Mouse (Mus musculus) midbrain, embryonic 12.5 days (tissue): ENCODE data around the gene Ina. TPM values are rescaled to one million over a fixed set of nuclear protein-coding genes. Genes with fewer than 3 reads are reported as not detected.

ENCODE experiments used
- ATAC-seq: fragments of 200-750 bp; cut with Nextera tagmentation; 2 replicates; pipeline ENCODE4 v1.8.0; 2017; ENCODE audit warnings: low read depth, moderate TSS enrichment, moderate library complexity; ENCODE audit not compliant: low FRiP score
- H3K27ac ChIP-seq: fragments of 300-500 bp; sonication (generic); replicated peaks from 2 replicates; pipeline ENCODE4 v1.5.1; 2016; ENCODE audit warnings: mild to moderate bottlenecking
- H3K27me3 ChIP-seq: fragments of 300-500 bp; sonication (generic); 2 replicates; pipeline ENCODE4 v1.6.1; 2016; ENCODE audit warnings: mild to moderate bottlenecking
- H3K36me3 ChIP-seq: fragments of 300-500 bp; sonication (generic); 2 replicates; pipeline ENCODE4 v1.6.1; 2016
- H3K4me1 ChIP-seq: fragments of 300-500 bp; sonication (generic); 2 replicates; pipeline ENCODE4 v1.6.1; 2016
- H3K4me2 ChIP-seq: fragments of 300-500 bp; sonication (generic); replicated peaks from 2 replicates; pipeline ENCODE4 v1.6.1; 2016; ENCODE audit warnings: mild to moderate bottlenecking, moderate library complexity
- H3K4me3 ChIP-seq: fragments of 300-500 bp; sonication (generic); 2 replicates; pipeline ENCODE4 v1.5.1; 2016; ENCODE audit warnings: mild to moderate bottlenecking
- H3K9ac ChIP-seq: fragments of 300-500 bp; sonication (generic); replicated peaks from 2 replicates; pipeline ENCODE4 v1.6.1; 2016; ENCODE audit warnings: mild to moderate bottlenecking, moderate library complexity
- H3K9me3 ChIP-seq: fragments of 300-500 bp; sonication (generic); 2 replicates; pipeline ENCODE4 v1.6.1; 2016; ENCODE audit warnings: mild to moderate bottlenecking
- WGBS: fragments of 180-500 bp; shearing (Covaris S2); methylation state at CpG from one replicate; pipeline ENCODE4 v1.1.7; 2016; 5-methylcytosine and 5-hydroxymethylcytosine counted together
- polyA plus RNA-seq: library from polyadenylated mRNA; unstranded; fragments of >200 nt; fragmentation: Nextera tagmentation; extraction: Ambion mirVana; gene quantifications from 2 replicates; pipeline ENCODE4 v1.2.1, GENCODE M21; 2016

Ina gene
- polyA plus RNA-seq, 1 experiment from 2014 or later: 368 TPM

DNA sequence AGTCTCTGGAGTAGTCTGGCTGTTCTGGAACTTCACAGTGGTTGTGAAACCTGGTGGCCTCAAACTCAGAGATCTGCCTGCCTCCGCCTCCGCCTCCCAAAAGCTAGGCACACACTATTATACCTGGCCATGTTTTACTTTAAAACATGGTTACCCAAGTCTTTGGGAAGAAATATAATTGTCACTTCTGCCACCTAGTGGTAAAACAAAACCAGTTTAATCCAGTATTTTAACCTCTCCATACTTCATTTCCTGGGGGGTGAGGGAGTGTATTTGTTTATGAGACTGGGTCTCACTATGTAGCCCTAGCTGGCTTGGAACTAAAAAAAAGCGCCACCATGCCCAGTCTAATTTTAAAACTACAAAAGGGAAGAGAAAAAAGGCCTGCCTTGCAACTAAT, 29.1 kb downstream of the Ina start:
- Histone ChIP-seq H3K9ac (no peak overlapping the region), H3K27me3 (no peaks in the 10 kb centered on the region), H3K4me3 (no peak overlapping the region), H3K36me3 (peaks cover 50% of the 10 kb centered on the region), H3K4me1 (no peaks in the 10 kb centered on the region), H3K27ac (no peak overlapping the region), H3K9me3 (no peaks in the 10 kb centered on the region), H3K4me2 (no peak overlapping the region)
- no peak for ATAC-seq
- WGBS: 92% methylated on average over 3 of the region's 3 CpGs

DNA sequence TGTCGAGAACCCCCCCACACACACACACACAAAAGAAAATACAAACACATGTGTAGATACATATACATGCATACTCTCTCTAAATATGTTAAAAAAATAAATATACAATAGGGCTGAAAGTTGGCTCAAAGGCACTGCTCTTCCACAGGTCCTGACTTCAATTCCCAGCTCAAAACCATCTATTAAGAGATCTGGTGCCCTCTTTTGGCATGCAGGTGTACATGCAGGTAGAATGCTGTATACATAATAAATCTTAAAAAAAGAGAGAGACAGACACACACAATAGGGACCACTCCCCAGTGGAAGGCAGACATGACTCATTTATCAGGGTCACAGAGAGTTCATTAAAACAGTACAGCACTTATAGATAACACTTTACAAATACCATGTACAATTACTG, 31.8 kb downstream of the Ina start:
- Histone ChIP-seq H3K4me1 (peaks cover 18% of the 10 kb centered on the region), H3K9me3 (no peaks in the 10 kb centered on the region), H3K27me3 (no peaks in the 10 kb centered on the region), H3K9ac (no peak overlapping the region), H3K36me3 (peaks cover 27% of the 10 kb centered on the region), H3K4me3 (no peak overlapping the region), H3K27ac (no peak overlapping the region), H3K4me2 (no peak overlapping the region)
- ATAC-seq: no peak
- 100% methylated on average over 1 of the region's 1 CpGs for WGBS

DNA sequence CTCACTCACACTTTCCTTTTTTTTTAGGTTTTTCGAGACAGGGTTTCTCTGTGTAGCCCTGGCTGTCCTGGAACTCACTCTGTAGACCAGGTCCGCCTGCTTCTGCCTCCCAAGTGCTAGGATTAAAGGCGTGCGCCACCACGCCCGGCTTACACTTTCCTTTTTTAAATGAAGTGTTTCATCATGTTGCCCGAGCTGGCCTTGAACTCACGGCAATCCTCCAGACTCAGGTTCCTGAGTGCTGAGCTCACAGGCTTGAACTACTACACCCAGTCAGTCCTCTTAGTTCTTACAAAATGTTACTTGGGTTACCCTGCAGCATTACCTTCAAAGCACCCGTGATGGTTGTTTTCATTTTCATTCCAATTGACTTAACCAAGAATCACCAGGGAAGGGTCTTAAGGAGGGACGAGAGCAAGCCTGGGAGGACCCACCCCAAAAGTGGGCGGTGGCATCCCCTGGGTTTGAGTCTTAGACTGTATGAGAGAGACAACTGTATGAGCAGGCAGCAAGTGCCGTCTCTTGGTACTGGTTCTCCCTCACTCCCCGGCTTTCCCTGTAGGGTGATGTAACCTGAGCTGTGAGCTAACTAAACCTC, 32.8 kb downstream of the Ina start:
- WGBS: 84% methylated on average over 13 of the region's 13 CpGs
- no peak for ATAC-seq
- Histone ChIP-seq H3K27me3 (no peaks in the 10 kb centered on the region), H3K9ac (no peak overlapping the region), H3K27ac (no peak overlapping the region), H3K9me3 (no peaks in the 10 kb centered on the region), H3K4me1 (peaks cover 18% of the 10 kb centered on the region), H3K4me3 (no peak overlapping the region), H3K36me3 (peaks cover 27% of the 10 kb centered on the region), H3K4me2 (no peak overlapping the region)

DNA sequence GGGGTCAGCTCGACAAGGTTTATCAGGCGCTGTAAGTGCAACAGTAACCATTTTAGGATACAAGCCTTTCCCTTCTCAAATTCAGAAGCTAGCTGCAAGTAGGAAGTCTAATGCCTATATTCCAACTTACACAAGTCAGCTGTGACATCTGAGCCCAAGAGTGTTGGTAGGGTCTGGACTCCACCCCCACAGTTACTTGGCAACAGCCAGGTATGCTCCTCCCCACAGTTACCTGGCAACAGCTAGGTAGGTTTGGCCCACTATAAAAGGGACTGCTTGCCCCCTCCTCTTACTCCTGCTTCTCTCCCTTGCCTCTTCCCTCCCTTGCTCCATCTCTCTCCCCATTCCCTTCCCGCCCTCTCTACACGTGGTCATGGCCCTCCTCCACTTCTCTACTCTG, 34.6 kb downstream of the Ina start:
- Histone ChIP-seq H3K4me3 (peak overlapping the region; percentile 86; the same call in 1 of the 2 replicates), H3K9ac (peak overlapping the region; percentile 90; the same call in 1 of the 2 replicates)
- 71% methylated on average over 4 of the region's 4 CpGs for WGBS

DNA sequence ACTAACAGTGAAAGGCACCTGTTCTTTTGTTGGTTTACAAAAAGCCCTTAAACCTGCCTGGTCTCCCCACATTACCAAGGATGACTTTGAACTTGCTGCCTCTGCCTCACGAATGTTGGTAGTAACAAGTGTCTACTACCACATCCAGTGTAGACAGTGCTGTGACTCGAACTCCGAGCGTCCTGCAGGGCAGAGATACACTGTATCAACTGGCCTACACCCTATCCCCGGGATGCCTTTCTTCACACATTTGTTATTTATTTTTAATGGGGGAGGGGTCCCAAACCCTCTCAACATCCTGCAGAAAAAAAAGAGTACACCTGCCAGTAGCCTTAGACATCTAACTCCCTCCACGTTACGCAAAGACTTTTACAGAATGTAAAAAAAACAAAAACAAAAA, 35.3 kb downstream of the Ina start:
- H3K27me3 ChIP-seq: no peaks in the 10 kb centered on the region
- peaks cover 18% of the 10 kb centered on the region for H3K4me1 ChIP-seq
- peak overlapping the region; percentile 96 for H3K27ac ChIP-seq
- peak overlapping the region; percentile 90 for H3K9ac ChIP-seq
- peak overlapping the region; percentile 86 for H3K4me3 ChIP-seq
- no peaks in the 10 kb centered on the region for H3K9me3 ChIP-seq
- H3K4me2 ChIP-seq: peak overlapping the region; percentile 70
- 11% methylated on average over 7 of the region's 7 CpGs for WGBS
- no peak for ATAC-seq
- peaks cover 24% of the 10 kb centered on the region for H3K36me3 ChIP-seq

More for the DNA sequence above, 34.6 kb downstream of the Ina start:
- H3K4me2 ChIP-seq: peak overlapping the region; percentile 70
- H3K27ac ChIP-seq: no peak overlapping the region
- H3K36me3 ChIP-seq: peaks cover 25% of the 10 kb centered on the region
- no peaks in the 10 kb centered on the region for H3K27me3 ChIP-seq
- H3K9me3 ChIP-seq: no peaks in the 10 kb centered on the region
- ATAC-seq: no peak
- H3K4me1 ChIP-seq: peaks cover 18% of the 10 kb centered on the region

DNA sequence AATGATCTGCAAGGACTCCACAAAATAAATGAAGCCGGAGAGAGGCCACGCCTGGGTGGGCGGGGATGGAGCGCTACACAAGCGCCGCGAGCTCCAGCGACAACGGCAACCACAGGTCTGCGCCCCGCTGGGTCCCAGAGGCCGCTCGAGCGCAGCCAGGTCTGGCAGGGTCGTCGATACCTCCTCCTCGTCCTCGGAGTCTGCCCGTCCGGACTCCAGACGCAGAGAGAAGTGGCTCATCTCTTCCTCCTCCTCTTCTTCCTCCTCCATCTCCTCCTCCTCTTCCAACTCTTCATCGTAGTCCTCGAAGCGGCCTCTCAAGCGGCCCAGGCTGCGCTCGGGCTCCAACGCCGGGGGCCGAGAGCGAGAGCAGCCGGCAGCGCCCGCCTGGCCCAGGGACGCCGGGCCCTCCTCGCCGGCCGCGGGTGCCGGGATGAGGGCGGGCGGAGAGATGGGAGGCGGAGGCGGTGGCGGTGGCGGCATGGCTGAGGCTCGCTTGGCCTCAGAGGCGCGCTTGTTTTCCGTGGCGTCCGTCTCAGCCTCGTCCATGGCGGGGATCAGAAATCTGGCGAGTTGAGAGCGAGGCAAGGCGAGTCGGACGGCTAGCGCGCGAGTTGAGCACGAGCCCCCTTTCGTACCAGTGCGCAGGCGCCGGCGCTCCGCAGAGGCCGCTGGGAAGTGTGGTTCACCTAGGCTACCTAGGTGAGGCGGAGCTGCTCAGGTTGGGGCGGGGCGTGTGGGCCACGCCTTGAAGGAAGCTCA, 36.0 kb downstream of the Ina start, which contains the start of gene Pcgf6:
TSS of gene Pcgf6 (minus strand) at position 636 of the 762 bp plus-strand sequence.
- ATAC-seq: peak; percentile 89
- Histone ChIP-seq H3K27me3 (no peaks in the 10 kb centered on the region), H3K9ac (peak within 1 kb of the TSS; percentile 90), H3K4me2 (peak within 1 kb of the TSS; percentile 70), H3K4me3 (peak within 1 kb of the TSS; percentile 86), H3K36me3 (peaks cover 20% of the 10 kb centered on the region), H3K27ac (peak within 1 kb of the TSS; percentile 96), H3K9me3 (no peaks in the 10 kb centered on the region), H3K4me1 (peaks cover 18% of the 10 kb centered on the region)
- WGBS: under 1% methylated on average over 75 of the region's 75 CpGs

DNA sequence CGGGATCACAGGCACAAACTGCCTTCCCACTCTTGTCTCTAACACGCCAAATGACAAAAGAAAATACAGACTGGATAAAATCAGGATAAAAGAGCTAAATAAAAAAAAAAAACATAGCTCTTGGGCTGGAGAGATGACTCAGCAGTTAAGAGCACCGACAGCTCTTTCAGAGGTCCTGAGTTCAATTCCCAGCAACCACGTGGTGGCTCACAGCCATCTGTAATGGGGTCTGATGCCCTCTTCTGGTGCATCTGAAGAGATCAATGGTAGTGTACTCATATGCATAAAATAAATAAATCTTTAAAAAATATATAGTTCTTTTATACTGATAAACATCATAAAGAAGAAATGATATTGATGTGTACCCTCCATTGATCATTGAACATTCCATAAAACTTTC, 38.4 kb downstream of the Ina start:
- H3K9me3 ChIP-seq: no peaks in the 10 kb centered on the region
- H3K4me2 ChIP-seq: no peak overlapping the region
- H3K27me3 ChIP-seq: no peaks in the 10 kb centered on the region
- H3K4me1 ChIP-seq: peaks cover 18% of the 10 kb centered on the region
- ATAC-seq: no peak
- WGBS: 82% methylated on average over 4 of the region's 4 CpGs
- H3K4me3 ChIP-seq: no peak overlapping the region
- no peaks in the 10 kb centered on the region for H3K36me3 ChIP-seq
- H3K9ac ChIP-seq: no peak overlapping the region
- H3K27ac ChIP-seq: no peak overlapping the region

DNA sequence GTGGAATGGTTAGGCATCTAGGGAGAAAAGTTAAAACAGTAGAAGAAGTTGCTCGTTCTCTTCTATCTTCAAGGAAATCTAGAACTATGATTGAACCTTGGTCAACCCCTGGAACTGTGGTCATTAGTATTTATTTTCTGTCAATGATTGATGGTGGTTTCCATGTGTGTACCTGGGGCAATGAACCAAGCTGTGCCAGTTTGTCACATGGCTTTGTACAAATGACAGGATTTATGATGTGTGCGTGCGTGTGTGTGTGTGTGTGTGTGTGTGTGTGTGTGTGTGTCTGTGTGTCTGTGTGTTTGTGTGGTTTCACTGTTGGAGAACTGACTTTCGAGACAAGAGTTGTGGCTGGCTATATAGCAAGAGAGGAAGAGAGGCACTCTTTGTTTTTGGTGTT, 39.0 kb downstream of the Ina start:
- no peaks in the 10 kb centered on the region for H3K27me3 ChIP-seq
- H3K9me3 ChIP-seq: no peaks in the 10 kb centered on the region
- WGBS: 87% methylated on average over 4 of the region's 4 CpGs
- H3K4me3 ChIP-seq: no peak overlapping the region
- no peaks in the 10 kb centered on the region for H3K36me3 ChIP-seq
- no peak for ATAC-seq
- peaks cover 18% of the 10 kb centered on the region for H3K4me1 ChIP-seq
- H3K27ac ChIP-seq: no peak overlapping the region
- H3K4me2 ChIP-seq: no peak overlapping the region
- H3K9ac ChIP-seq: no peak overlapping the region

DNA sequence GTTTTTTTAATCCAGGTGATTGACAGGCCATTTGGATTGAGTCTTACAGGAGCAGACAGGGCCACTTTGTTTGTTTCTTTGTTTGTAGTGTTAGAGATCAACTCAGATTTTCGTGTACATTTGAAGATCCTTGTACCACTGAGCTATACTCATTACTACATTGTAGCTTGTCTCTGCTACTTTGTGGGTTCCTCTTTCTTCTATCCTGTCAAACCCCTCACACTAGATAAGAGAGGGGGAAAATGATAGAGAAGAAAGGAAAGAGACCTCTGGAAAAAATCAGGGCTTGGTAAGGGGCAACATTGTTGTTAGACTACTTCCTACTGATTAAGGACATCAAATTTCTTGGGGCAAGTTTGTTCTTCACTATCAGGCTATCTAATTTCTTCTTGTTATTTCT, 43.2 kb downstream of the Ina start:
- Histone ChIP-seq H3K9me3 (no peaks in the 10 kb centered on the region), H3K4me3 (no peak overlapping the region), H3K9ac (no peak overlapping the region), H3K36me3 (no peaks in the 10 kb centered on the region), H3K27me3 (no peaks in the 10 kb centered on the region), H3K27ac (no peak overlapping the region), H3K4me1 (no peaks in the 10 kb centered on the region), H3K4me2 (no peak overlapping the region)
- 73% methylated on average over 1 of the region's 1 CpGs for WGBS
- ATAC-seq: no peak

DNA sequence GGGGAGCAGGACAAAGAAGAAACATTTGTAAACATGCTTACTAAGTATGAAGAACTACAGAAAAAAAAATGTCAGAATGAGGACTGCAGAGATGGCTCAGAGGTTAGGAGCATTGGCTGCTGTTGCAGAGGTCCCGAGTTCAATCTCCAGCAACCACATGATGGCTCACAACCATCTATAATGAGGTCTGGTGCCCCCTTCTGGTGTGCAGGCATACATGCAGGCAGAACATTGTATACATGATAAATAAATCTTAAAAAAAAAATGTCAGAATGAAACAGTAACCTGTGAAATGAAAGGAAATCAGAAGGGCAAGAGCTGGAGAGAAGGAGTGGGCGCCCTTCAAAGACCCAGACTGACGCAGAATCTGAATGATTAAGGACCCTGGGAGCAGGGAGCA, 51.4 kb downstream of the Ina start:
- 95% methylated on average over 3 of the region's 3 CpGs for WGBS
- no peaks in the 10 kb centered on the region for H3K27me3 ChIP-seq
- H3K9ac ChIP-seq: no peak overlapping the region
- no peaks in the 10 kb centered on the region for H3K9me3 ChIP-seq
- peaks cover 11% of the 10 kb centered on the region for H3K4me1 ChIP-seq
- no peak overlapping the region for H3K4me3 ChIP-seq
- no peak overlapping the region for H3K4me2 ChIP-seq
- ATAC-seq: no peak
- H3K27ac ChIP-seq: no peak overlapping the region
- peaks cover 4% of the 10 kb centered on the region; the same call in 1 of the 2 replicates for H3K36me3 ChIP-seq

DNA sequence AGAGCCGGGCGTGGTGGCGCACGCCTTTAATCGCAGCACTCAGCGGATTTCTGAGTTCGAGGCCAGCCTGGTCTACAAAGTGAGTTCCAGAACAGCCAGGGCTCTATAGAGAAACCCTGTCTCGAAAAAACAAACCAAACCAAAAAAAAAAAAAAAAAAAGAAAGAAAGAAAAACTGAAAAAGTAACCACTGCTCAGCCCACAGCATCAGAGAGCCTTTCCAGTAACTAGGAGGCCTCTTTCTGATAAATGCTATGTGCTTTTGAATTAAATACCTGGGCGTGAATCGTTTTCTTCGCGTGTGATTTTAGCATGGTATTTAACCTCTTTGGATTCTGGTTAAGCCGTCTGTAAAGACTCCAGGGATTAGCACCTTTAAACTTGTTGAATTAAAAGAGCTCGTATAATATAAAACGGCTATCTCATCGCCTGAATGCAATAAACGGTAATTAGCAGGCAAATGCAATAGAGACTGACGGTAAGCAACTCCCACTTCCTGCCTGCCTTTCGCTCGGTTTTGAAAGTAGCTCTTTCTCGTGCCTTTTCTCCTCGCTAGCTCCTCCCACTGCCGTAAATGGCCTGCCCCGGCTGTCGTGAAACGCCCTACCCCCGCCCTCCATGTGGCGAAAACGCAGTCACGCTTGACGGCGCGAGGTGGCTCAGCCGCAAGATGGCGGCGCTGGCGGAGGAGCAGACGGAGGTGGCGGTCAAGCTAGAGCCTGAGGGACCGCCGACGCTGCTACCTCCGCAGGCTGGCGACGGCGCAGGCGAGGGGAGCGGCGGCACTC, 52.8 kb downstream of the Ina start, which contains the start of gene Taf5:
TSS of gene Taf5 (plus strand) at position 651 of the 787 bp plus-strand sequence.
- Histone ChIP-seq H3K9me3 (no peaks in the 10 kb centered on the region), H3K9ac (peak within 1 kb of the TSS; percentile 96), H3K27ac (peak within 1 kb of the TSS; percentile 91), H3K4me3 (peak within 1 kb of the TSS; percentile 99), H3K4me1 (peaks cover 11% of the 10 kb centered on the region), H3K27me3 (no peaks in the 10 kb centered on the region), H3K4me2 (peak within 1 kb of the TSS; percentile 69), H3K36me3 (peaks cover 18% of the 10 kb centered on the region)
- WGBS: 11% methylated on average over 49 of the region's 49 CpGs
- peak; percentile 83 for ATAC-seq
